Mouse (Mus musculus): ENCODE results near the gene Ube2q2. TPM values are rescaled to one million over a fixed set of nuclear protein-coding genes. Genes with fewer than 3 reads are reported as not detected.
"Not testable (repeated sequence)": the region's sequence is repeated elsewhere in the genome, so short reads cannot be mapped to it uniquely, and the experiment has no call there.

The Ube2q2 gene
- polyA plus RNA-seq (2012; rRNA removed), result 9.9 and 11.7 TPM in 2 replicates

GRCm38 (mm10) chr9:55148854-55149498 is at the start of gene Ube2q2:
Ube2q2 (plus strand) TSS chr9:55148854.
- no peak for DNase-seq
- Histone ChIP-seq H3K4me1 (ENCODE audit: control insufficient read depth, insufficient read depth, low read length) (peaks cover 9% of the 10 kb centered on the region), H3K4me3 (replicated peaks; ENCODE audit: extremely low read depth, low read depth, low read length) (peak within 1 kb of the TSS; percentile 73)
- TF ChIP-seq CTCF (IDR thresholded peaks at IDR 0.05; ENCODE audit: insufficient read depth, low read length), result no peak
- TF ChIP-seq POLR2A (IDR thresholded peaks at IDR 0.05; ENCODE audit: borderline replicate concordance, extremely low read depth, low read depth, low read length), result 0 out of 2 replicates have a peak, but pooled peaks have one; percentile 5
- 2% methylated on average over 75 of the region's 81 CpGs for WGBS

- no peak for TF ChIP-seq CTCF (IDR thresholded peaks at IDR 0.05; ENCODE audit: insufficient read depth, low read length)
- TF ChIP-seq POLR2A (IDR thresholded peaks at IDR 0.05; ENCODE audit: borderline replicate concordance, extremely low read depth, low read depth, low read length), result no peak
- 49% methylated on average over 3 of the region's 3 CpGs for WGBS
- H3K4me3 ChIP-seq (replicated peaks; ENCODE audit: extremely low read depth, low read depth, low read length), result no peak overlapping the region
- H3K4me1 ChIP-seq (ENCODE audit: control insufficient read depth, insufficient read depth, low read length), result no peaks in the 10 kb centered on the region
- DNase-seq, result no peak
Measured at GRCm38 (mm10) chr9:55101117-55101516, 47.5 kb upstream of the Ube2q2 start.

- Histone ChIP-seq H3K4me3 (replicated peaks; ENCODE audit: extremely low read depth, low read depth, low read length) (no peak overlapping the region), H3K4me1 (ENCODE audit: control insufficient read depth, insufficient read depth, low read length) (no peaks in the 10 kb centered on the region)
- TF ChIP-seq CTCF (IDR thresholded peaks at IDR 0.05; ENCODE audit: insufficient read depth, low read length) (no peak), POLR2A (IDR thresholded peaks at IDR 0.05; ENCODE audit: borderline replicate concordance, extremely low read depth, low read depth, low read length) (no peak)
- DNase-seq, result no peak
- 74% methylated on average over 8 of the region's 8 CpGs for WGBS
Measured at GRCm38 (mm10) chr9:55102186-55102835, 46.3 kb upstream of the Ube2q2 start.

GRCm38 (mm10) chr9:55102931-55103630 is 45.6 kb upstream of the Ube2q2 start:
- DNase-seq, result no peak
- H3K4me3 ChIP-seq (replicated peaks; ENCODE audit: extremely low read depth, low read depth, low read length), result no peak overlapping the region
- no peak for TF ChIP-seq POLR2A (IDR thresholded peaks at IDR 0.05; ENCODE audit: borderline replicate concordance, extremely low read depth, low read depth, low read length)
- TF ChIP-seq CTCF (IDR thresholded peaks at IDR 0.05; ENCODE audit: insufficient read depth, low read length), result no peak
- no peaks in the 10 kb centered on the region for H3K4me1 ChIP-seq (ENCODE audit: control insufficient read depth, insufficient read depth, low read length)
- WGBS, result 86% methylated on average over 5 of the region's 5 CpGs

- 29% methylated on average over 16 of the region's 16 CpGs for WGBS
- TF ChIP-seq CTCF (IDR thresholded peaks at IDR 0.05; ENCODE audit: insufficient read depth, low read length), result peak; percentile 96
- no peak for TF ChIP-seq POLR2A (IDR thresholded peaks at IDR 0.05; ENCODE audit: borderline replicate concordance, extremely low read depth, low read depth, low read length)
- Histone ChIP-seq H3K4me3 (replicated peaks; ENCODE audit: extremely low read depth, low read depth, low read length) (no peak overlapping the region), H3K4me1 (ENCODE audit: control insufficient read depth, insufficient read depth, low read length) (no peaks in the 10 kb centered on the region)
- peak; percentile 79 for DNase-seq
Measured at GRCm38 (mm10) chr9:55110059-55110834, 38.4 kb upstream of the Ube2q2 start.

GRCm38 (mm10) chr9:55110835-55111217 is 37.8 kb upstream of the Ube2q2 start:
- DNase-seq; H3K4me3 ChIP-seq (replicated peaks; ENCODE audit: extremely low read depth, low read depth, low read length); H3K4me1 ChIP-seq (ENCODE audit: control insufficient read depth, insufficient read depth, low read length): not testable (repeated sequence)
- 4% methylated on average over 2 of the region's 3 CpGs for WGBS

DNA sequence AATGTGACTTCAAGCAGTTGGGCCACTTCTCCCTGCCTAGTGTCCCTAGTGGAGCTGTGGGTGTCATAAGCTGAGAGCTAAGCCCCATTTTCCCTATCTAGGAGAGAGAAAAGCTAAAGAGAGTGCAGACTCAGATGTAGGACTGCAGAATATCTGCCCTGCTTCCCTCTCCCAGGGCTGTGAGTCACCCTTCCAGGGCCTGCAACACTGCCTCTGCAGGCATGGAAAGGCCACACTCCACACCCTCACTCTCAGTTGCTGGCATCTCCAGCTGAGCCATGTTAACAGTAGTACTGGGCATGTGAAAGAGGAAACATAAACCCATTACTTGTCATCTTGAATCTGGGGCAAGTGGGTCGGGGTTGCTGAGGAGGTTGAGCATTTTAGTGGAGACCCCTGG is 33.9 kb upstream of the Ube2q2 start:
- DNase-seq, result no peak
- 79% methylated on average over 1 of the region's 1 CpGs for WGBS
- H3K4me3 ChIP-seq (replicated peaks; ENCODE audit: extremely low read depth, low read depth, low read length), result no peak overlapping the region
- TF ChIP-seq POLR2A (IDR thresholded peaks at IDR 0.05; ENCODE audit: borderline replicate concordance, extremely low read depth, low read depth, low read length) (no peak), CTCF (IDR thresholded peaks at IDR 0.05; ENCODE audit: insufficient read depth, low read length) (no peak)
- H3K4me1 ChIP-seq (ENCODE audit: control insufficient read depth, insufficient read depth, low read length), result no peaks in the 10 kb centered on the region

DNA sequence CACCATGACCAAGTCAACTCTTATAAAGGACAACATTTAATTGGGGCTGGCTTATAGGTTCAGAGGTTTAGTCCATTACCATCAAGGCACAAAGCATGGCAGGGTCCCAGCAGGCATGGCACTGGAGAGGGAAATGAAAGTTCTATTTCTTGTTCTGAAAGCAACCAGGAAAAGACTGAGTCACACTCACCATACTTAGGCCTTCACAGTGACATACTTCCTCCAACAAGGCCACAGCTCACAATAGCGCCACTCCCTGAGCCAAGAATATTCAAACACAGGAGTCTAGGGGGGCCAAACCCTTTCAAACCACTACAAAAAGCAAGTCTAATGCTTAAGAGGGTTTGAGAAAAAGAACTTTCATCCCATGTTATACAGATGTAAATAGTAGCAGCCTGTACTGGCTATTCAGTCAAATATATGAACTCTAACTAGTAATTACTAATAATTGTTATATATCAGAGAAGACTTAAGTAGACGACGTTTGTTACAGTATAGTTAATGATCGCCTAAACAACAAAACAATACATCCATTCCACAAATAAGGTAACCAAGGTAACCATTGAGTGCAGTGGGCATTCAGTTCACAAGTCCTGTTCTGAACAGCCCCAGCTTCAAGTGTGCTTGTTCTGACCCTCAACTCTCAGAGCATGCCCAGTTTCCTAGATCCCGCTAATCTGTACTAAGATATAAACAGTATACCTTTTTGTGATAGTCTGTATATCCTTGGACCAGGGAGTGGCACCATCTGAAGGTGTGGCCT is 31.2 kb upstream of the Ube2q2 start:
- DNase-seq, result no peak
- Histone ChIP-seq H3K4me3 (replicated peaks; ENCODE audit: extremely low read depth, low read depth, low read length) (no peak overlapping the region), H3K4me1 (ENCODE audit: control insufficient read depth, insufficient read depth, low read length) (no peaks in the 10 kb centered on the region)
- 74% methylated on average over 5 of the region's 5 CpGs for WGBS
- TF ChIP-seq CTCF (IDR thresholded peaks at IDR 0.05; ENCODE audit: insufficient read depth, low read length), result no peak
- TF ChIP-seq POLR2A (IDR thresholded peaks at IDR 0.05; ENCODE audit: borderline replicate concordance, extremely low read depth, low read depth, low read length), result no peak

DNA sequence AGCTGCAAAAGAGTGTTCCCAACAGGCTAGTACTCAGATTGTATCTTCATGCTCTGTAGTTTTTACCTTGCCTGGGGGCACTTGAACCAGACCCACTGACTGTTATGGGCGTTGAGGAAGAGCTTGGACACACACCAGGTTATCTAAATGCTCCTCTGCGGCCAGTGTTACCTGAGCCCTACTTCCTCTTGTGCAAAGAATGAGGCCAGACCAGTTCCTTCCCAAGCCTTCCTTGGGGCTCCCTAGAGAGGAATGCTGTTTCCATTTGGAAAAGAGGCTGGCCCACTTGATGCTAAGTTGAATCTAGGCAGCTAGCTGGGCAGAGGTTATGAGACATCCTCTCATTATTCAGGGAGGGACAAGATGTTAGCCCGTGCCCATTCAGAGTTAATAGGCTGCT is 26.1 kb upstream of the Ube2q2 start:
- no peak for TF ChIP-seq POLR2A (IDR thresholded peaks at IDR 0.05; ENCODE audit: borderline replicate concordance, extremely low read depth, low read depth, low read length)
- Histone ChIP-seq H3K4me3 (replicated peaks; ENCODE audit: extremely low read depth, low read depth, low read length) (no peak overlapping the region), H3K4me1 (ENCODE audit: control insufficient read depth, insufficient read depth, low read length) (no peaks in the 10 kb centered on the region)
- 46% methylated on average over 3 of the region's 3 CpGs for WGBS
- DNase-seq, result no peak

Measured in lung, adult 2 months (tissue).